In the genomic region with DNA sequence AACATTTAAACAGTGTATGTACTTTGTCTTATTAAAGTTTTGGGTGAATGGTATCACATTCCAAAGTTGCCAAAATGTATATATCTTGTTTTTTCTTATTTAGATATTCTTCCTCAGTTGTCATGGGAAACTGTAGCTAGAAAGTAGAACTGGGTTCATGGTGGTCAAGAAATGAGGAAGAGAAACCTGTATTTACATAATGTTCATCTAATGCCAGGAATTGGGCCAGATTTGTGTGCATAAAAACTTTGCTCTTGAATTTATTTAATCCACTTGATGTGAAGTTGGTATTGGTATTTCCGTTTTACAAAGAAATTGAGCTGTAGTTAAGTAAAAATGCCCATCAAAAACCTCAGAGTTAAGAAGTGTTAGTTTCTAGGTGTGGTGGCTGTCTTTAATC, we compare ENCODE assay signal across 23 mouse cellular contexts. TPM values are rescaled to one million over a fixed set of nuclear protein-coding genes. Genes with fewer than 3 reads are reported as not detected.
A peak's percentile ranks its signal among the peaks of the same experiment; 100 is the strongest.
DNase-seq lines count a peak whose midpoint lies in the region; ATAC-seq and TF ChIP-seq lines count a peak whose summit lies in the region.
"Had no signal": no experiment of that assay in that cellular context is flagged by ENCODE, and none has a peak within 500 bp of the region (broad histone marks: within the 10 kb centered on the region; RNA-seq: fewer than 3 reads in every experiment).

No protein-coding gene starts in this region.

- no peak overlapping the region for H3K4me2 ChIP-seq in forebrain, postnatal 0 days (ENCODE audit: low read depth)
- H3K4me2 ChIP-seq in forebrain, embryonic 15.5 days (replicated peaks), result no peak overlapping the region
- no peak overlapping the region for H3K4me2 ChIP-seq in lung, embryonic 15.5 days
- no peak overlapping the region for H3K4me2 ChIP-seq in CH12.LX (ENCODE audit: insufficient read depth, low read depth, poor library complexity, severe bottlenecking)

- in situ Hi-C loops in CH12.LX (cut with MboI; ENCODE audit: low pct_ligation_motif_present, low pct_unique_long_range_greater_than_20kb, low sequenced_read_pairs), result no loop called here

- WGBS in forebrain, postnatal 0 days, result 92% methylated on average over 1 of the region's 1 CpGs
- 96% methylated on average over 1 of the region's 1 CpGs for WGBS in forebrain, embryonic 15.5 days
- 82% methylated on average over 1 of the region's 1 CpGs for WGBS in lung, embryonic 15.5 days
- 72% methylated on average over 1 of the region's 1 CpGs for WGBS in lung, adult 2 months
- WGBS in macrophage (ENCODE audit: missing documents), result 79% methylated on average over 1 of the region's 1 CpGs

- no peak for TF ChIP-seq POLR2A in lung, adult 2 months (IDR thresholded peaks at IDR 0.05; ENCODE audit: borderline replicate concordance, extremely low read depth, low read depth, low read length)
- TF ChIP-seq POLR2A in CH12.LX (IDR thresholded peaks at IDR 0.05; ENCODE audit: low read depth, low read length), result no peak

- H3K79me2 ChIP-seq in CH12.LX (replicated peaks; ENCODE audit: control insufficient read depth, extremely low read depth, insufficient read depth, poor library complexity, severe bottlenecking) (peaks cover 32% of the 10 kb centered on the region), macrophage (ENCODE audit: inconsistent target) (peaks cover 40% of the 10 kb centered on the region)

- H3K27ac ChIP-seq in forebrain, postnatal 0 days (ENCODE audit: low read depth, low read length), result no peak overlapping the region
- H3K27ac ChIP-seq in forebrain, embryonic 15.5 days (replicated peaks), result no peak overlapping the region
- no peak overlapping the region for H3K27ac ChIP-seq in lung, embryonic 15.5 days
- H3K27ac ChIP-seq in CH12.LX (ENCODE audit: insufficient read depth, low read depth), result no peak overlapping the region
- H3K27ac ChIP-seq in macrophage, result peak overlapping the region; percentile 86

- TF ChIP-seq EP300 in CH12.LX (IDR thresholded peaks at IDR 0.05; ENCODE audit: low read length), result peak; percentile 90

- H3K9ac ChIP-seq in forebrain, postnatal 0 days, result no peak overlapping the region
- H3K9ac ChIP-seq in forebrain, embryonic 15.5 days (replicated peaks), result no peak overlapping the region
- no peak overlapping the region for H3K9ac ChIP-seq in lung, embryonic 15.5 days
- H3K9ac ChIP-seq in CH12.LX (ENCODE audit: insufficient read depth, low read depth), result no peak overlapping the region
- H3K9ac ChIP-seq: neural tube, embryonic 12.5 days; stomach, embryonic 15.5 days had no signal

- no peak for ATAC-seq in forebrain, postnatal 0 days
- no peak for ATAC-seq in forebrain, embryonic 15.5 days (replicated peaks)
- no peak for ATAC-seq in lung, embryonic 15.5 days (ENCODE audit: borderline replicate concordance, extremely low read depth, low FRiP score, low TSS enrichment)

- TF ChIP-seq RAD21 in CH12.LX (IDR thresholded peaks at IDR 0.05; ENCODE audit: low read depth, low read length), result no peak

- H3K4me1 ChIP-seq in forebrain, postnatal 0 days (ENCODE audit: insufficient read depth), result peaks cover 9% of the 10 kb centered on the region
- H3K4me1 ChIP-seq in forebrain, embryonic 15.5 days, result peaks cover 22% of the 10 kb centered on the region
- H3K4me1 ChIP-seq in lung, embryonic 15.5 days, result peaks cover 16% of the 10 kb centered on the region
- H3K4me1 ChIP-seq in lung, adult 2 months (ENCODE audit: control insufficient read depth, insufficient read depth, low read length), result 0 out of 2 replicates have a peak, but pooled peaks cover 2% of the 10 kb centered on the region
- peaks cover 8 to 53% of the 10 kb centered on the region in 2 experiments; a peak in 3 of 4 replicates for H3K4me1 ChIP-seq in CH12.LX (ENCODE audit: control insufficient read depth in 1 of 2, insufficient read depth in 2 of 2)

- H3K9me3 ChIP-seq in forebrain, postnatal 0 days (ENCODE audit: low read length), result no peaks in the 10 kb centered on the region
- H3K9me3 ChIP-seq in forebrain, embryonic 15.5 days, result no peaks in the 10 kb centered on the region
- no peaks in the 10 kb centered on the region for H3K9me3 ChIP-seq in lung, embryonic 15.5 days
- no peaks in the 10 kb centered on the region for H3K9me3 ChIP-seq in CH12.LX (replicated peaks; ENCODE audit: low read length)
- H3K9me3 ChIP-seq: hindbrain, embryonic 15.5 days; intestine, embryonic 15.5 days; limb, embryonic 12.5 days; liver, embryonic 12.5 days; midbrain, embryonic 10.5 days; neural tube, embryonic 12.5 days; stomach, embryonic 15.5 days had no signal

- H3K36me3 ChIP-seq in forebrain, postnatal 0 days (ENCODE audit: insufficient read depth), result peaks cover 2% of the 10 kb centered on the region
- peaks cover 1% of the 10 kb centered on the region for H3K36me3 ChIP-seq in forebrain, embryonic 15.5 days
- peaks cover 2% of the 10 kb centered on the region for H3K36me3 ChIP-seq in lung, embryonic 15.5 days
- peaks cover 36 to 61% of the 10 kb centered on the region in 2 experiments for H3K36me3 ChIP-seq in CH12.LX (replicated peaks in 1 of 2; ENCODE audit: control insufficient read depth in 1 of 2, insufficient read depth in 1 of 2, low read length in 1 of 2)
- H3K36me3 ChIP-seq in macrophage (ENCODE audit: inconsistent target), result peaks cover 44% of the 10 kb centered on the region

- no peak for TF ChIP-seq CTCF in forebrain, postnatal 0 days (IDR thresholded peaks at IDR 0.05; ENCODE audit: low read depth)
- TF ChIP-seq CTCF in lung, adult 2 months (IDR thresholded peaks at IDR 0.05; ENCODE audit: insufficient read depth, low read length), result no peak
- TF ChIP-seq CTCF in CH12.LX (conservative IDR thresholded peaks at IDR 0.05 in 1 of 2, IDR thresholded peaks at IDR 0.05 in 1 of 2; ENCODE audit: low read depth in 2 of 2, low read length in 2 of 2), result no peak

- DNase-seq in forebrain, postnatal 0 days, result no peak
- no peak for DNase-seq in lung, adult 2 months
- DNase-seq in CH12.LX (ENCODE audit: extremely low read depth), result peak; percentile 71
- no peak for DNase-seq in cerebellum, postnatal 14 days
- no peak for DNase-seq in layer of hippocampus, adult 9-11 months
- DNase-seq: adrenal gland, postnatal 25 days; cerebellum, adult 9-11 months; gastrocnemius, postnatal 25 days; kidney, adult 8-10 months; kidney, postnatal 14 days; right cerebral cortex, adult 18-20 months; right cerebral cortex, postnatal 4 days; thymus, postnatal 36 days had no signal

- H3K27me3 ChIP-seq in forebrain, postnatal 0 days (ENCODE audit: insufficient read depth, low read length), result no peaks in the 10 kb centered on the region; the same call in 1 of the 2 replicates
- peaks cover 3% of the 10 kb centered on the region; the same call in 1 of the 2 replicates for H3K27me3 ChIP-seq in forebrain, embryonic 15.5 days
- peaks cover 21% of the 10 kb centered on the region; the same call in 1 of the 2 replicates for H3K27me3 ChIP-seq in lung, embryonic 15.5 days
- no peaks in the 10 kb centered on the region for H3K27me3 ChIP-seq in CH12.LX (replicated peaks)

- 0 out of 2 replicates have a peak overlapping the region, but pooled peaks have one; percentile 94 for H3K4me3 ChIP-seq in forebrain, postnatal 0 days (ENCODE audit: low read depth, low read length)
- no peak overlapping the region for H3K4me3 ChIP-seq in forebrain, embryonic 15.5 days
- peak overlapping the region; percentile 77; the same call in 1 of the 2 replicates for H3K4me3 ChIP-seq in lung, embryonic 15.5 days
- no peak overlapping the region for H3K4me3 ChIP-seq in lung, adult 2 months (replicated peaks; ENCODE audit: extremely low read depth, low read depth, low read length)
- H3K4me3 ChIP-seq in CH12.LX (replicated peaks in 1 of 3; ENCODE audit: low read depth in 2 of 3, low read length in 2 of 3, poor library complexity in 1 of 3), result no peak overlapping the region
- H3K4me3 ChIP-seq in macrophage (ENCODE audit: inconsistent target), result no peak overlapping the region

- dilution Hi-C loops in CH12.LX (cut with MboI; ENCODE audit: extremely low pct_ligation_motif_present, extremely low pct_unique_long_range_greater_than_20kb, low sequenced_read_pairs), result no loop called here

RNA-seq across cellular contexts. Expression of a gene that starts 0.9 kb away (rescaled TPM):
- 168 and 183 TPM in 2 replicates for total RNA-seq in forebrain, postnatal 0 days (2014; rRNA removed)
- polyA plus RNA-seq in forebrain, postnatal 0 days (2015; fragmentation: Nextera tagmentation; extraction: Ambion mirVana), result 198 and 200 TPM in 2 replicates
- polyA plus RNA-seq in forebrain, embryonic 15.5 days (2015; fragmentation: Nextera tagmentation; extraction: Ambion mirVana), result 229 and 235 TPM in 2 replicates
- 72.9 and 85.7 TPM in 2 replicates for polyA plus RNA-seq in lung, embryonic 15.5 days (2015; fragmentation: Nextera tagmentation; extraction: Ambion mirVana)
- polyA plus RNA-seq in lung, adult 2 months (2012; rRNA removed), result 95.3 and 107 TPM in 2 replicates
- 59.4 and 73.7 TPM in 2 replicates for total RNA-seq in CH12.LX (2012; rRNA removed)
- total RNA-seq in CH12.LX (2014; rRNA removed), result 53.8 and 54.9 TPM in 2 replicates
- 37.4 and 39.5 TPM in 2 replicates for polyA plus RNA-seq in CH12.LX (2012; ENCODE audit: insufficient read length, low read depth)
- total RNA-seq in macrophage (2018; cell fraction: chromatin; rRNA removed), result 100 to 1,000 TPM in 13 of 26 experiments, 10 to 100 TPM in 13; 15.3 to 166 (median 89.3) TPM
- 100 to 1,000 TPM in 3 of 26 experiments, 10 to 100 TPM in 23; 23.4 to 110 (median 71.3) TPM for total RNA-seq in macrophage (2018; cell fraction: cytosol; rRNA removed)
- 100 to 1,000 TPM in 4 of 26 experiments, 10 to 100 TPM in 22; 19.4 to 125 (median 66.8) TPM for total RNA-seq in macrophage (2018; cell fraction: nucleus; rRNA removed)
- 32.8 to 94.5 TPM (median 36.5 TPM) in 3 replicates for polyA plus RNA-seq in macrophage (2018)

RNA-seq across cellular contexts. Expression of a gene that starts 8.4 kb away (rescaled TPM):
- total RNA-seq in forebrain, postnatal 0 days (2014; rRNA removed), result 1.3 and 2.0 TPM in 2 replicates
- polyA plus RNA-seq in forebrain, postnatal 0 days (2015; fragmentation: Nextera tagmentation; extraction: Ambion mirVana), result 1.9 and 3.1 TPM in 2 replicates
- 12.3 and 13.0 TPM in 2 replicates for polyA plus RNA-seq in forebrain, embryonic 15.5 days (2015; fragmentation: Nextera tagmentation; extraction: Ambion mirVana)
- polyA plus RNA-seq in lung, embryonic 15.5 days (2015; fragmentation: Nextera tagmentation; extraction: Ambion mirVana), result 6.4 and 7.5 TPM in 2 replicates
- polyA plus RNA-seq in lung, adult 2 months (2012; rRNA removed), result 8.9 and 16.2 TPM in 2 replicates
- total RNA-seq in CH12.LX (2012; rRNA removed), result 2.5 and 2.6 TPM in 2 replicates
- total RNA-seq in CH12.LX (2014; rRNA removed), result 1.2 and 1.4 TPM in 2 replicates
- 3.5 and 4.4 TPM in 2 replicates for polyA plus RNA-seq in CH12.LX (2012; ENCODE audit: insufficient read length, low read depth)
- 10 to 100 TPM in 4 of 26 experiments, 1 to 10 TPM in 18, not detected in 4; 1.3 to 12.9 (median 6.6) TPM for total RNA-seq in macrophage (2018; cell fraction: chromatin; rRNA removed)
- 1 to 10 TPM in 3 of 26 experiments, under 1 TPM in 9, not detected in 14; 0.19 to 1.5 (median 0.51) TPM for total RNA-seq in macrophage (2018; cell fraction: cytosol; rRNA removed)
- 10 to 100 TPM in 2 of 26 experiments, 1 to 10 TPM in 20, not detected in 4; 1.3 to 13.5 (median 4.4) TPM for total RNA-seq in macrophage (2018; cell fraction: nucleus; rRNA removed)
- polyA plus RNA-seq in macrophage (2018), result 1.3 TPM in 1 of 3 replicates, not detected in the others

RNA-seq across cellular contexts. Expression of a gene that starts 21.5 kb away (rescaled TPM):
- total RNA-seq in forebrain, postnatal 0 days (2014; rRNA removed), result 0.69 and 0.81 TPM in 2 replicates
- 0.53 and 0.65 TPM in 2 replicates for polyA plus RNA-seq in forebrain, postnatal 0 days (2015; fragmentation: Nextera tagmentation; extraction: Ambion mirVana)
- 0.61 and 0.71 TPM in 2 replicates for polyA plus RNA-seq in forebrain, embryonic 15.5 days (2015; fragmentation: Nextera tagmentation; extraction: Ambion mirVana)
- 2.2 and 3.4 TPM in 2 replicates for polyA plus RNA-seq in lung, embryonic 15.5 days (2015; fragmentation: Nextera tagmentation; extraction: Ambion mirVana)
- polyA plus RNA-seq in lung, adult 2 months (2012; rRNA removed), result 11.6 and 17.5 TPM in 2 replicates
- total RNA-seq in CH12.LX (2012; rRNA removed) (70.8 and 81.4 TPM in 2 replicates), CH12.LX (2014; rRNA removed) (52.0 and 55.9 TPM in 2 replicates)
- polyA plus RNA-seq in CH12.LX (2012; ENCODE audit: insufficient read length, low read depth) (78.5 and 85.0 TPM in 2 replicates), macrophage (2018) (119 to 178 TPM (median 125 TPM) in 3 replicates)
- 100 to 1,000 TPM; 134 to 533 (median 366) TPM for total RNA-seq in macrophage (2018; cell fraction: chromatin; rRNA removed)
- 100 to 1,000 TPM in 23 of 26 experiments, 10 to 100 TPM in 3; 87.2 to 172 (median 137) TPM for total RNA-seq in macrophage (2018; cell fraction: cytosol; rRNA removed)
- 100 to 1,000 TPM; 143 to 504 (median 375) TPM for total RNA-seq in macrophage (2018; cell fraction: nucleus; rRNA removed)

RNA-seq across cellular contexts. Expression of a gene that starts 27.1 kb away (rescaled TPM):
- total RNA-seq in forebrain, postnatal 0 days (2014; rRNA removed), result 3.6 and 6.2 TPM in 2 replicates
- polyA plus RNA-seq in forebrain, postnatal 0 days (2015; fragmentation: Nextera tagmentation; extraction: Ambion mirVana), result 4.6 and 7.8 TPM in 2 replicates
- polyA plus RNA-seq in forebrain, embryonic 15.5 days (2015; fragmentation: Nextera tagmentation; extraction: Ambion mirVana), result 9.6 and 10.1 TPM in 2 replicates
- 102 and 115 TPM in 2 replicates for polyA plus RNA-seq in lung, embryonic 15.5 days (2015; fragmentation: Nextera tagmentation; extraction: Ambion mirVana)
- polyA plus RNA-seq in lung, adult 2 months (2012; rRNA removed), result 108 and 149 TPM in 2 replicates
- total RNA-seq in CH12.LX (2012; rRNA removed) (1.6 and 1.8 TPM in 2 replicates), CH12.LX (2014; rRNA removed) (0.74 and 1.3 TPM in 2 replicates)
- polyA plus RNA-seq in CH12.LX (2012; ENCODE audit: insufficient read length, low read depth) (1.3 and 1.4 TPM in 2 replicates), macrophage (2018) (0.39 to 1.7 TPM (median 0.56 TPM) in 3 replicates)
- total RNA-seq in macrophage (2018; cell fraction: chromatin; rRNA removed), result 1 to 10 TPM in 9 of 26 experiments, under 1 TPM in 6, not detected in 11; 0.33 to 3.6 (median 1.2) TPM
- 1 to 10 TPM in 8 of 26 experiments, under 1 TPM in 18; 0.31 to 1.9 (median 0.71) TPM for total RNA-seq in macrophage (2018; cell fraction: cytosol; rRNA removed)
- total RNA-seq in macrophage (2018; cell fraction: nucleus; rRNA removed), result 1 to 10 TPM in 16 of 26 experiments, under 1 TPM in 9, not detected in 1; 0.28 to 7.1 (median 1.4) TPM

RNA-seq across cellular contexts. Expression of a gene that starts 40.3 kb away (rescaled TPM):
- total RNA-seq in forebrain, postnatal 0 days (2014; rRNA removed), result 1.0 and 2.0 TPM in 2 replicates
- 1.3 and 1.8 TPM in 2 replicates for polyA plus RNA-seq in forebrain, postnatal 0 days (2015; fragmentation: Nextera tagmentation; extraction: Ambion mirVana)
- polyA plus RNA-seq in forebrain, embryonic 15.5 days (2015; fragmentation: Nextera tagmentation; extraction: Ambion mirVana), result 0.49 and 0.74 TPM in 2 replicates
- polyA plus RNA-seq in lung, embryonic 15.5 days (2015; fragmentation: Nextera tagmentation; extraction: Ambion mirVana), result 5.1 and 7.3 TPM in 2 replicates
- 10.3 and 19.2 TPM in 2 replicates for polyA plus RNA-seq in lung, adult 2 months (2012; rRNA removed)
- total RNA-seq in CH12.LX (2012; rRNA removed) (2.1 and 2.7 TPM in 2 replicates), CH12.LX (2014; rRNA removed) (0.22 and 0.30 TPM in 2 replicates)
- polyA plus RNA-seq in CH12.LX (2012; ENCODE audit: insufficient read length, low read depth) (0.49 and 0.52 TPM in 2 replicates), macrophage (2018) (14.3 to 25.8 TPM (median 18.7 TPM) in 3 replicates)
- total RNA-seq in macrophage (2018; cell fraction: chromatin; rRNA removed), result 10 to 100 TPM in 20 of 26 experiments, 1 to 10 TPM in 6; 3.4 to 39.1 (median 20.3) TPM
- total RNA-seq in macrophage (2018; cell fraction: cytosol; rRNA removed), result 10 to 100 TPM; 13.0 to 64.3 (median 29.2) TPM
- total RNA-seq in macrophage (2018; cell fraction: nucleus; rRNA removed), result 100 to 1,000 TPM in 4 of 26 experiments, 10 to 100 TPM in 22; 23.6 to 124 (median 49.3) TPM
- total RNA-seq: gastrocnemius, postnatal 25 days had no signal

Comparison
In these comparisons a context has a peak if more than half of its experiments do, and no peak if none do; other contexts are left out.
1. H3K4me3 ChIP-seq: peak in forebrain, postnatal 0 days (single experiment) and lung, embryonic 15.5 days (single experiment); none in forebrain, embryonic 15.5 days (single experiment), lung, adult 2 months (single experiment), CH12.LX (0 of 3) and macrophage (single experiment).